17 mouse cellular contexts compared by ENCODE assay signal in genomic region chr11:18971551-18971950, GRCm38 (mm10). TPM values are rescaled to one million over a fixed set of nuclear protein-coding genes. Genes with fewer than 3 reads are reported as not detected.
DNase-seq lines count a peak whose midpoint lies in the region; ATAC-seq lines count a peak whose summit lies in the region.
"Had no signal": no experiment of that assay in that cellular context is flagged by ENCODE, and none has a peak within 500 bp of the region (broad histone marks: within the 10 kb centered on the region; RNA-seq: fewer than 3 reads in every experiment).

No protein-coding gene starts in this region.

- H3K4me2 ChIP-seq in kidney, embryonic 15.5 days = no peak overlapping the region
- no peak overlapping the region for H3K4me2 ChIP-seq in kidney, embryonic 14.5 days (replicated peaks; ENCODE audit: low read depth, low read length)
- no peak overlapping the region for H3K4me2 ChIP-seq in neural tube, embryonic 13.5 days
- H3K4me2 ChIP-seq: limb, embryonic 12.5 days; lung, embryonic 15.5 days; midbrain, embryonic 11.5 days; neural tube, embryonic 12.5 days had no signal

- peak overlapping the region; percentile 65; the same call in 1 of the 2 replicates for H3K27ac ChIP-seq in heart, embryonic 10.5 days
- H3K27ac ChIP-seq in kidney, embryonic 15.5 days = peak overlapping the region; percentile 34; the same call in 1 of the 2 replicates
- H3K27ac ChIP-seq in kidney, embryonic 14.5 days (ENCODE audit: low read depth, low read length) = no peak overlapping the region
- no peak overlapping the region; the same call in 1 of the 2 replicates for H3K27ac ChIP-seq in neural tube, embryonic 13.5 days (replicated peaks)
- H3K27ac ChIP-seq: limb, embryonic 12.5 days; lung, embryonic 15.5 days; neural tube, embryonic 12.5 days had no signal

- no peaks in the 10 kb centered on the region for H3K9me3 ChIP-seq in heart, embryonic 10.5 days
- H3K9me3 ChIP-seq in kidney, embryonic 15.5 days (replicated peaks) = no peaks in the 10 kb centered on the region
- no peaks in the 10 kb centered on the region for H3K9me3 ChIP-seq in kidney, embryonic 14.5 days (ENCODE audit: control insufficient read depth, low read length)
- H3K9me3 ChIP-seq in neural tube, embryonic 13.5 days = no peaks in the 10 kb centered on the region
- H3K9me3 ChIP-seq: limb, embryonic 12.5 days; lung, embryonic 15.5 days; neural tube, embryonic 12.5 days had no signal

- 46% methylated on average over 3 of the region's 3 CpGs for WGBS in heart, embryonic 10.5 days
- WGBS in kidney, embryonic 15.5 days = 23% methylated on average over 3 of the region's 3 CpGs
- WGBS in kidney, embryonic 14.5 days = 26% methylated on average over 3 of the region's 3 CpGs
- WGBS in neural tube, embryonic 13.5 days = 46% methylated on average over 3 of the region's 3 CpGs

- no peaks in the 10 kb centered on the region for H3K27me3 ChIP-seq in heart, embryonic 10.5 days (ENCODE audit: insufficient read depth, poor library complexity, severe bottlenecking)
- H3K27me3 ChIP-seq in kidney, embryonic 15.5 days = no peaks in the 10 kb centered on the region
- no peaks in the 10 kb centered on the region for H3K27me3 ChIP-seq in kidney, embryonic 14.5 days (ENCODE audit: control insufficient read depth, insufficient read depth, low read length)
- H3K27me3 ChIP-seq in neural tube, embryonic 13.5 days = no peaks in the 10 kb centered on the region
- H3K27me3 ChIP-seq: lung, embryonic 15.5 days; neural tube, embryonic 12.5 days; Patski had no signal

- H3K4me3 ChIP-seq in heart, embryonic 10.5 days = no peak overlapping the region
- H3K4me3 ChIP-seq in kidney, embryonic 15.5 days (replicated peaks) = no peak overlapping the region
- H3K4me3 ChIP-seq in kidney, embryonic 14.5 days (ENCODE audit: low read length) = no peak overlapping the region
- no peak overlapping the region for H3K4me3 ChIP-seq in neural tube, embryonic 13.5 days
- H3K4me3 ChIP-seq: limb, embryonic 12.5 days; lung, embryonic 15.5 days; neural tube, embryonic 12.5 days had no signal

- peaks cover 58% of the 10 kb centered on the region for H3K4me1 ChIP-seq in heart, embryonic 10.5 days
- H3K4me1 ChIP-seq in kidney, embryonic 15.5 days = peaks cover 37% of the 10 kb centered on the region
- peaks cover 8% of the 10 kb centered on the region; the same call in 1 of the 2 replicates for H3K4me1 ChIP-seq in kidney, embryonic 14.5 days (ENCODE audit: control insufficient read depth, insufficient read depth, low read length)
- peaks cover 36% of the 10 kb centered on the region for H3K4me1 ChIP-seq in neural tube, embryonic 13.5 days (replicated peaks)

- ATAC-seq in kidney, embryonic 15.5 days (replicated peaks; ENCODE audit: low FRiP score) = peak; percentile 25; the same call in 1 of the 2 replicates
- no peak for ATAC-seq in kidney, embryonic 14.5 days (ENCODE audit: low FRiP score, low TSS enrichment)
- ATAC-seq in neural tube, embryonic 13.5 days (ENCODE audit: low read depth) = peak; percentile 34; the same call in 1 of the 2 replicates
- ATAC-seq: CD4-positive, CD25-positive, alpha-beta regulatory T cell, adult 4 months; intestine, embryonic 16.5 days; Patski had no signal

- intact Hi-C loops in heart, postnatal 10 days (cut with DNase I) = no loop called here

- H3K9ac ChIP-seq in kidney, embryonic 15.5 days = no peak overlapping the region
- H3K9ac ChIP-seq in kidney, embryonic 14.5 days (ENCODE audit: low read depth, low read length) = no peak overlapping the region
- H3K9ac ChIP-seq in neural tube, embryonic 13.5 days = no peak overlapping the region
- H3K9ac ChIP-seq: limb, embryonic 12.5 days; lung, embryonic 15.5 days; neural tube, embryonic 12.5 days had no signal

- peaks cover 29% of the 10 kb centered on the region for H3K36me3 ChIP-seq in heart, embryonic 10.5 days
- peaks cover 32% of the 10 kb centered on the region for H3K36me3 ChIP-seq in kidney, embryonic 15.5 days
- peaks cover 30% of the 10 kb centered on the region for H3K36me3 ChIP-seq in kidney, embryonic 14.5 days (ENCODE audit: control insufficient read depth, insufficient read depth, low read length)
- peaks cover 26% of the 10 kb centered on the region; the same call in 1 of the 2 replicates for H3K36me3 ChIP-seq in neural tube, embryonic 13.5 days
- H3K36me3 ChIP-seq: limb, embryonic 12.5 days had no signal

- DNase-seq in heart, embryonic 10.5 days (ENCODE audit: low spot score) = no peak
- DNase-seq in heart, postnatal 10 days = no peak
- no peak for DNase-seq in neural tube, embryonic 10.5 days (ENCODE audit: extremely low spot score, low spot score)
- peak; percentile 41 for DNase-seq in forelimb bud, embryonic 11.5 days (ENCODE audit: low read depth, low spot score)
- no peak for DNase-seq in layer of hippocampus, adult 11-12 months (ENCODE audit: low spot score)
- DNase-seq: adrenal gland, adult 2 months; layer of hippocampus, adult 9-11 months had no signal

RNA-seq across cellular contexts. Expression of gene Meis1, which starts 47.2 kb away (rescaled TPM):
- polyA plus RNA-seq in heart, embryonic 10.5 days (2016; fragmentation: Nextera tagmentation; extraction: Ambion mirVana) = 111 and 139 TPM in 2 replicates
- 10 to 100 TPM; 26.9 to 44.1 TPM for total RNA-seq in heart, postnatal 10 days (2021)
- polyA plus RNA-seq in kidney, embryonic 15.5 days (2015; fragmentation: Nextera tagmentation; extraction: Ambion mirVana) = 118 and 130 TPM in 2 replicates
- 54.6 and 109 TPM in 2 replicates for polyA plus RNA-seq in kidney, embryonic 14.5 days (2014; fragmentation: Nextera tagmentation; extraction: Ambion mirVana)
- polyA plus RNA-seq in neural tube, embryonic 13.5 days (2015; fragmentation: Nextera tagmentation; extraction: Ambion mirVana) = 159 and 171 TPM in 2 replicates

Comparison
In these comparisons a context has a peak if more than half of its experiments do, and no peak if none do; other contexts are left out.
1. H3K27ac ChIP-seq: peak in heart, embryonic 10.5 days (single experiment) and kidney, embryonic 15.5 days (single experiment); none in kidney, embryonic 14.5 days (single experiment) and neural tube, embryonic 13.5 days (single experiment).